Mouse (Mus musculus): ENCODE data around the gene Ccdc61.

Gene Ccdc61

DNA sequence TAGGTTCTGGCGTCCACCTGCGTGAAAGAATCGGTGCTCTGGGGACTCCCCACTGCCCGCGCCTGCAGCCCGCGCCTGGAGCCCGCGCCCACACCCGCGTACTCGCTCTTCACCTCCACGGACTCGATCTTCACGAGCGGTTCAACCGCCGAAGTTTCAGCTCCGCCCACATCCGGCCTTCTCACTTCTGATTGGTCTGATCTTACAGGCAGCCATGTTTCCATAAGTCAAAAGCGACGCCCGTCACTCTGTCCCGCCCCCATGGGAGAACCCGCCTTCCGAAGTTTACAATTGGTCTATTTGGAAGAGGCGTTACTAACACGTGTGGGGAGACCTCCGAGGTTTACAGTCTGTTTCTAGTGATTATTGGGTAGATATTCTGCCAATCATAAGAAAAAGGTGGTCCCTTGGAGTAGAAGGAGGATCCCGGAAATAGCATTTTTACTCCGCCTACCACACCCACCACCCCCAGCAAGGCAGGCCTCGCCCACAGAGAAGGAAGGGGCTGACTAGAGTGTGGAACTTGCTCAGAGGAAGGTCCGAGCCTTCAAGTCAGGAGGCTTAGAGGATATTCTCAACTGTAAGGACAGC, at the start of gene Ccdc61:
Gene Ccdc61, minus strand, starts transcription at position 175 of the 591 bp plus-strand sequence.
- peak; percentile 100 for DNase-seq (ENCODE audit: low read depth, low spot score)

- no peak for DNase-seq (ENCODE audit: low read depth, low spot score)
Measured at GRCm38 (mm10) chr7:18959446-18959845, 49.2 kb upstream of the Ccdc61 start.

GRCm38 (mm10) chr7:18958384-18958766, 48.2 kb upstream of the Ccdc61 start:
- DNase-seq (ENCODE audit: low read depth, low spot score) = peak; percentile 56

GRCm38 (mm10) chr7:18957569-18958383, 47.6 kb upstream of the Ccdc61 start:
- DNase-seq (ENCODE audit: low read depth, low spot score) = peak; percentile 67

GRCm38 (mm10) chr7:18951397-18951796, 41.2 kb upstream of the Ccdc61 start:
- DNase-seq (ENCODE audit: low read depth, low spot score) = peak; percentile 71

DNA sequence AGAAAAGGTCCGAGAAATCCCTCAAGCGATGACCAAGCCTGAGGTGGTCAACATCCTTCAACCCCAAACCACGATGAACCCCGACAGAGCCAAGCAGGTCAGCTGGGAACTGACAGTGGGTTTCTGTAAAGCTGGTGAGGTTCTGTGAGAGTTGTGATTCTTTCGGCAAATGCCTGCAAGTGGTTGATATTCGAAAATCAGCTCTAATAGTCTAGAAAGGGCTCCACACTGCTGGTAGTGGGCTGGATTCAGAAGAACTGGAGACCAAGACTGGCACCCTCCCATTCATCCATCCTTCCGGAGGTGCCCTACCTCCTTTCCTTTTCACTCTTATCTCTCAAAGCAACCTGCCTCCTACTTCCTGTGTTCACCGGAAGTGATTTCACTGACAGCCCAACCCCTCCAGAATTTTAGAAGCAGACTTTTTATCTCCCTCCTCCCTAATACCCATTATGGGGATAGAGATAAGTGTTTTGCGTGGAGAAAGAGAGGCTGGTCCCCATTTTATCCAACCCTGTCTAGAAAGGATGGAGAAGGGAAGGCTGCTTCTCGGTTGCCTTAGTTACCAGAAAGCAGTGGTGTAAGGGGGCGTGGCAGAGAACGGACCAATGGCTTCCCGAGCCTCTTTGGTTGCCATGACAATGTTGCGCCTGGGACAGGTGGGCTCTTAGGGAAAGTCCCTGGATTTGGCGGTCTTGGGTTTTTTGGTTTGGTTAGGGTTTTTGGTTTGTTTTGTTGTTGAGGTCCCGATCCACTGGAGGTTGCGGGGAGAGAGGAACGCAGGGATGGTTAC, 40.5 kb upstream of the Ccdc61 start:
- peak; percentile 95 for DNase-seq (ENCODE audit: low read depth, low spot score)

GRCm38 (mm10) chr7:18949781-18950522, 39.7 kb upstream of the Ccdc61 start:
- DNase-seq (ENCODE audit: low read depth, low spot score) = peak; percentile 75

DNA sequence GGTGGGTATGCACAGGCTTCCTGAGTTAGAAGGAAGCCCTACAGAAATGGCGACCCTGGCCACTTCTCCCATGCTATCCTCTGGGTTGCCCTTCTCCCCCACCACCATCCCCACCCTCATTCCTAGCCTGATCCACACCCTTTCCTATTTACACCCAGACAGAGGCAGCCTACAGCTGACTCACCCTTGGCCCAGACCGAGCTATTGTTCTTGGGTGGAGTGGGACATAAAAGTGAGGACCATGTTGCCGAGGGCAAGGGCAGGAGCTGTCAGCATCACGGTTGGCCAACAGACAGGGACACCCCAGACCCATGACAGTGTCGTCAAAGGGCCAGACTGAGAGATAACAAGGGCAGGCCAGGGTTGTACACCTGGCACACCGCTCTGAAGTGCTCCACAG, 37.9 kb upstream of the Ccdc61 start:
- DNase-seq (ENCODE audit: low read depth, low spot score) = peak; percentile 56

DNA sequence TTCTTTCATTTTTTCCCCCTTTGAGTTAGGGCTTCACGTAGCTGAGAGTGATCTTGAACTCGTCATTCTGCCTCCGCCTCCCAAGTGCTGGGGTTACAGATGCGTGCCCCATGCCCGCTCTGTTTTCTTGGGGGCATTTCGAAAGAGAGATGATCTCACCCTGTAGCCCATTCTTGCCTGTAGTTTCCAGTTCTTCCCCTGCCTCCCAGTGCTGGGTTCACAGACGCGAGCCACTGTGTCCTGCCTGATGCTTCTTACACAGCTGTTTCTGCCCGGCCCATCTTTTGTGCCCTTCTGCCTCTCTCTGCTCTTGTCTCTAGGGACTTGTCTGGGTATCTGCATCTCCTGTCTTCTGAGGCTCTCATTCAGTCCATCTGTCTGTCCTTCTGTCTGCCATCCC, 32.6 kb upstream of the Ccdc61 start:
- DNase-seq (ENCODE audit: low read depth, low spot score) = no peak

DNA sequence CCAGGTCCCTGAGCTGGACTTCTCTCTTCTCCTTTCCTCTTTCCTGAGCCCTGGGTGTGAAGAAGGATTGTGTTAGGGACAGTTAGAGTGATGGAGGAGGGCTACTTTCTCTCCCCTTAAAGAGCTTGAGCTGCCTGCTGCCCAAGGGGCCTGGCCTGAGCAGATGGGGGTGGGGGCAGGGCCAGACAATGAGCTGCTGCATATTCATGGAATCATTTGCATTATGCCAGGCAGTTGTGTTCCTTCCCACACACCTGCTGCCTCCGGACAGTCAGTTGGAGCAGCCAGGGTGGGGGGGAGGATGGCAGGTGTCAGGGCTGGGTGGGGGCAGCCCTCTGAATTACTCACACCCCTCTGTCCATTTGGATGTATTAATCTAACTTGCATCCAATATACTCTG, 32.2 kb upstream of the Ccdc61 start:
- no peak for DNase-seq (ENCODE audit: low read depth, low spot score)

GRCm38 (mm10) chr7:18927759-18928158, 17.5 kb upstream of the Ccdc61 start:
- DNase-seq (ENCODE audit: low read depth, low spot score) = no peak

GRCm38 (mm10) chr7:18926911-18927310, 16.7 kb upstream of the Ccdc61 start:
- DNase-seq (ENCODE audit: low read depth, low spot score) = no peak

DNA sequence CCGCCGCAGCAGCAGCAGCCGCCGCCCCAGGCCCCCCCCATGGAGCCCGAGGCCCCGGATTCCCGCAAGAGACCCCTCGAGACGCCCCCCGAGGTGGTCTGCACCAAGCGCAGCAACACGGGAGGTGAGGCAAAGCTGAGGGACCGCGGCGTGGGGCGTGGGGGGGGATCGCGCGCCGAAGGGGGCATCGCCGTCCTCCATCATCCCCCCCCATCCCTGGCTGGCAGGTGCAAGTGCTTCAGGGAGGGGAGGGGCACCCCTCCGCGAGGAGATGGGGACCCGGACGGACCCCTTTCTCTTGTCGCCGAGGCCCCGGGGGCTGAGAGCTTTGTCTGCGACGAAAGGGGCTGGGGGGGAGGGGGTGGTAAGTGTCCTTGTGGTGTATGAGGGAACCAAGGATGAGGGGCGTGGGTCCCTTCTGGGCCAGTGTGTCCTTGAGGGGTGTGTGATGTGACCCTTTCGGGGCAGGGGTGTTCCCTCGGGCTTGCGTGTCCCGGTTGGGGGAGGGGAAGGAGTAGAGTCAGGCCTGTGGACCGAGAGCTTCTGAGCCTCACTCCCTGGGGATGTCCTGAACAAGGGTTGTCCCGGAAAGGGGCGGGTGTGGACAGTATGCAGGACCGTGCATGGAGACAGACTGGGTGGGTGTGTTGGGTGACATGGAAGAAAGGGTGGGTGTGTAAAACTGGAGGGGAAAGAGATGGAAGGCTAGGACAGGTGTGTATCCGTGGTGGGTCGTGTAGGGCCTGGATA, 16.0 kb upstream of the Ccdc61 start:
- DNase-seq (ENCODE audit: low read depth, low spot score) = peak; percentile 34

- peak; percentile 97 for DNase-seq (ENCODE audit: low read depth, low spot score)
Measured at GRCm38 (mm10) chr7:18925162-18925938, 15.1 kb upstream of the Ccdc61 start, which contains the start of gene Nova2. Nova2 (plus strand) TSS chr7:18925888.

DNA sequence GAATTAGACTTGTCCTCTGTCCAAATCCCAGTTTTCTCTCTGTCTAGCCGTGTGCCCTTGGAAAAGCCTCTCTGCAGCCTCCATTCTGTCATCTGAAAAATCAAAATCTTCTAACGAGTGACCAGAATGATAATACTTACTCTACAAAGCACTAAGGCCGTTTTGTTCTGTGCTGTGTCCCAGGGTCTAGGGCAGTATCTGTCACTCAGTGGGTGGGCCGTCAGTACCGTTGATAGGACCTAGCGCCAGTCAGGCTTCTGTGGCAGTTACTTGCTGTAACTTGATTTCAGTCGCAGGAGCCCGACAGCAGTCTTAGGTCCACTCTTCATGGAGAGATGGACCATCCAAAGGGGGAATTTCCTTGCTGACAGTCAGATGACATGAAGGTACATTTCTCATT, 14.1 kb upstream of the Ccdc61 start:
- DNase-seq (ENCODE audit: low read depth, low spot score) = no peak

DNA sequence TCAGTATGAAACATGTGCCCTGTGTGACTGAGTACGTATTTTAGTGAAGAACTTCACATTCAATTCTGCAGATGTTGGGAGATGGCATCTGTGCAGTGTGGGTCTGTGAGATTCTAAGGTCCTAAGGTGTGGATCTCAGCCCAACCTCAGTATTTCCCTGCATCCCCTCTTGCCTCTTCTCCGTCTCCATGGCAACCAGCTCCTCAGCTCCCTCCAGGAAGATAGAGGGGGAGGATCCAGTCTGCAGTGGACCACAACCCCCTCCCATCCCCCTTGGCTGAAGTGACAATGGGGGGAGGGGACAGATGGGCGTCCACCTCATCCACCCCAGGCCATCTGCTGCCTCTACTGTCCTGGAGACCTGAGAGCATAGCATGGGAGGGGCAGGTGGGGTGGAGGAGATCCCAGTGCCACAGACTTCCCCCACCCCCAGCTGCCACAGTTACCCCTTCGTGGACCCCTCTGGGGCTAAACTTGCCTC, 13.5 kb upstream of the Ccdc61 start:
- peak; percentile 76 for DNase-seq (ENCODE audit: low read depth, low spot score)

DNA sequence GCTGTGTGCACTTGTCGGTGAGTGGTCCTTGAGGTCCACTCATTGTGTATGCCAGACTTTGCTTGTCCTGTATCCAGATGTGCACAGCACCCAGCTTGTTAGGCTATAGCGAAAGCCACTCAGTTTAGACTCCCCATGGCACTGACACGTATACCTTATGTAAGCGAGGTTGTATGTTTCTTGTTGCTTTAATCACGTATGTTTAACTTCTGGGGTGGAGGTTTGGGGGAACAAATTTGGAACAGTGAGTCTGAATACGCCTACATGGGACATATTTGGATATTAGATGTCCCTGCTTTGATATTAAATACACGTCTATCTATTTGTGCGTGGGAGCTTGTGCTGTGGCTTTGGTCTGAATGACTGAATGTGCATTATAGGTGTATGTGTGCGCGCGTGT, 13.1 kb upstream of the Ccdc61 start:
- no peak for DNase-seq (ENCODE audit: low read depth, low spot score)

- peak; percentile 44 for DNase-seq (ENCODE audit: low read depth, low spot score)
Measured at GRCm38 (mm10) chr7:18922807-18923206, 12.6 kb upstream of the Ccdc61 start.

GRCm38 (mm10) chr7:18921069-18921468, 10.9 kb upstream of the Ccdc61 start:
- peak; percentile 84 for DNase-seq (ENCODE audit: low read depth, low spot score)

DNA sequence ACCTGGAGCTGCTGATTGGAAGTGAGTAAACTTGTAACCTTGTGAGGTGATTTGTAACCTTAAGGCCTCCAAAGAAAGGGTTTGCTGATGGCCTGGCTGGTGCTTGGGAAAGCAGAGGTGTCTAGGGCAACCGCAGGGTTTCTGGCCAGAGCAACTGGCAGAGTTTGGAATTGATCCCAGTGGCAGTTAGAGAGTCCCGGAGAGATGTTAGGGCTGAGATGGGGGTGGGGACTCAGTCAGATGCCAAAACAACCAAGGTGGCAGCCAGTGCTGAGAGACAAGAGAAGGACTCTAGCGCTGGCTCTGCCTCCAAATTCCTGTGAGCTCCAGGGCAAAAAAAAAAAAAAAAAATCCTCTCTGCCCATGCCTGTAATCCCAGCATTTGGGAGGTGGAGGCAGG, 7.7 kb upstream of the Ccdc61 start:
- no peak for DNase-seq (ENCODE audit: low read depth, low spot score)

Measured in R1 (cell line).